Mouse (Mus musculus) liver, embryonic 14.5 days (tissue): Measurements from ENCODE around the gene Zfp990.
"Not testable (repeated sequence)": the region's sequence is repeated elsewhere in the genome, so short reads cannot be mapped to it uniquely, and the experiment has no call there.

Experiments
- CTCF ChIP-seq: IDR thresholded peaks from 2 replicates; pipeline ENCODE4 v1.5.1; 2016; ENCODE audit warnings: antibody characterized with exemption, low read depth, control low read depth
- EP300 ChIP-seq: IDR thresholded peaks from 2 replicates; pipeline ENCODE4 v1.6.1; 2016; ENCODE audit warnings: antibody characterized with exemption, low read depth

DNA sequence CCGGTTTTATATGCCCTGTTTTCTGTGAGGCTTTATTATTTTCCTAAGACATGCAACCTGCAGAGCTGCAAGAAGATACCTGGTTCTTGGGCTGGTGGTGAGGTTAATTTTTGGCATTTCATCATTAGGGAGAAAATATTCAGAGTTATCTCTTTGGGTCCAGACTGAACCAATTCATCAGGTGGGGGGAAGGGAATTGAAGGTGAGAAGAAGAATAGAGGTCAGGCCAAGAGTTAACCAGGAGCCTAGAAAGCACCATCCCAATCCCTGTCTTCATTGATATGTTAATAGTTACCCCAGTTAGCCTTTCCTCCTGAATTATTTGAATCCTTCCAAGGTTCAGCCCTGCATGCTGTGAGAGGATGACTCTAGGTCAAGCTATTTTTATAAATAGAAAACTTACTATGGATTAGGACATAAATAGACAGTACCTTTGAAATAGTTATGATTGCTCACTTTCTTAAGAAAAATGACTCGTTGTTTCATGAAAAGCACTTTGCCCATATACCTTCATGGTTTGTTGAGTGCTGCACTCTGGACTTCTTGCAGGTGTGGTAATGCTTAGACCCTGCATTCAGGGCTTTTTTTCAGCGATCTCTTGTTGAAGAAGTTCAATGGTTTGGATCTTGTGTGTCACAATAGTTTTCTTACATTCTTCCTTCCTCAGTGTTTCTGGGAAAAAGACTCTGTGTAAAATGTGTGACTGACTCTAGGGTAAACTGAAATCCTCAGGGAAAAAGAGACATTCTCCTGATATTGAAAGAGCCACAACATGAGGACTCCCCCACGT, 5.4 kb downstream of the Zfp990 start:
- not testable (repeated sequence) for TF ChIP-seq EP300, CTCF
